Mouse (Mus musculus) G1E (cell line): ENCODE results near the gene Tinf2.

Experiments used
- CTCF ChIP-seq: IDR thresholded peaks from 2 replicates; pipeline ENCODE4 v1.5.1; 2012; ENCODE audit warnings: low read depth, low read length, inconsistent platforms, mixed read lengths
- GATA1 ChIP-seq: IDR thresholded peaks from 2 replicates; pipeline ENCODE4 v1.6.1; 2012; ENCODE audit warnings: borderline replicate concordance, low read length, inconsistent platforms, mixed read lengths
- GATA2 ChIP-seq: IDR thresholded peaks from 2 replicates; pipeline ENCODE4 v1.6.1; 2012; ENCODE audit warnings: low read depth, low read length, inconsistent platforms, borderline replicate concordance
- POLR2AphosphoS5 ChIP-seq: IDR thresholded peaks from 2 replicates; pipeline ENCODE4 v1.6.1; 2012; ENCODE audit warnings: low read depth, low read length, inconsistent platforms; ENCODE audit not compliant: insufficient replicate concordance
- TAL1 ChIP-seq: conservative IDR thresholded peaks from 2 replicates; pipeline ENCODE4 v1.6.1; 2012; ENCODE audit warnings: low read depth, low read length, inconsistent platforms, mixed read lengths

GRCm38 (mm10) chr14:55658011-55658410, 23.6 kb downstream of the Tinf2 start:
- TF ChIP-seq CTCF: no peak
- TF ChIP-seq GATA1: no peak
- no peak for TF ChIP-seq TAL1
- no peak for TF ChIP-seq POLR2AphosphoS5
- no peak for TF ChIP-seq GATA2
